Mouse (Mus musculus): ENCODE results near the gene Gsto2. TPM values are rescaled to one million over a fixed set of nuclear protein-coding genes. Genes with fewer than 3 reads are reported as not detected.
A peak's percentile ranks its signal among the peaks of the same experiment; 100 is the strongest.

The Gsto2 gene
- 0.40 and 1.3 TPM in 2 replicates for total RNA-seq (2014; rRNA removed)
- polyA plus RNA-seq (2012; rRNA removed) = 0.32 TPM in 2 replicates

DNA sequence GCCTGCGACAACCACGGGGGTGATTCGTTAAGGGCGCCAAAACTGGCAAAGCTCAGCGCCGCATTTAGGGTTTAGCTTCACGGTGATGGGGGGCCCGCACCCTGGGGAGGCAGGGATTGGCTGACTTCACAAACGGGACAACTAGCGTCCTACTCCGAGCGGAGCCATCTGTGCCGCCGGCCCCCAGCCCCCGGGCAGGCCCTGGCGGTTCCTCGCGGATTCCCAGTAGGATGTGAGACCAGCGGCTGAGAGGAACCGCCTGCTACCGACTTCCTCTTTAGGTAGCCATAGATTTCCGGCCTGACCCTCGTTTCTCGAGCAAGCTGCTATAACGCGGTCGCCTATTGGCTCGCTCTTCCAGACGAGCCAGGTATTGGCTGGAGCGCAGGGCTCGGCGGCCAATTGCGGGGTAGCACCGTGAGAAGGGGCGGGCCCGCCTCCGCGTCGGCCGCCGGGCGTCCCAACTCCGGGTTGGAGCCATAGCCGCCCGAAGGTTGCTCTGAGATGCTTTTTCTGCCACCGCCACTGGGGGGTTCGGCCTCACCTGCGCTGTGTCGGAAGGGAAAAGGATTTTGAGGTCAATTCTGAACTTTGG is at the start of gene Gsto2:
Gsto2 (plus strand) TSS at position 182 of the 595 bp plus-strand sequence.
- WGBS = under 1% methylated on average over 49 of the region's 49 CpGs
- Histone ChIP-seq H3K9ac (ENCODE audit: low read depth, low read length) (peak within 1 kb of the TSS; percentile 59), H3K27me3 (ENCODE audit: control insufficient read depth, insufficient read depth, low read length) (no peaks in the 10 kb centered on the region), H3K27ac (replicated peaks; ENCODE audit: insufficient read depth, low read depth, low read length) (peak within 1 kb of the TSS; percentile 15), H3K36me3 (ENCODE audit: control insufficient read depth, insufficient read depth, low read length) (peaks cover 17% of the 10 kb centered on the region; the same call in 1 of the 2 replicates), H3K4me1 (ENCODE audit: control insufficient read depth, insufficient read depth, low read length) (no peaks in the 10 kb centered on the region), H3K79me2 (ENCODE audit: control insufficient read depth, insufficient read depth, low read length) (no peaks in the 10 kb centered on the region), H3K4me3 (ENCODE audit: insufficient read depth, low read depth, low read length) (peak within 1 kb of the TSS; percentile 70)
- peak; percentile 65 for TF ChIP-seq CTCF (IDR thresholded peaks at IDR 0.05; ENCODE audit: low read depth, low read length)
- peak; percentile 53; the same call in 1 of the 2 replicates for TF ChIP-seq POLR2A (IDR thresholded peaks at IDR 0.05; ENCODE audit: extremely low read depth, insufficient read depth, low read length)
- peak; percentile 84 for DNase-seq (ENCODE audit: extremely low read depth, low read depth, low spot score)

DNA sequence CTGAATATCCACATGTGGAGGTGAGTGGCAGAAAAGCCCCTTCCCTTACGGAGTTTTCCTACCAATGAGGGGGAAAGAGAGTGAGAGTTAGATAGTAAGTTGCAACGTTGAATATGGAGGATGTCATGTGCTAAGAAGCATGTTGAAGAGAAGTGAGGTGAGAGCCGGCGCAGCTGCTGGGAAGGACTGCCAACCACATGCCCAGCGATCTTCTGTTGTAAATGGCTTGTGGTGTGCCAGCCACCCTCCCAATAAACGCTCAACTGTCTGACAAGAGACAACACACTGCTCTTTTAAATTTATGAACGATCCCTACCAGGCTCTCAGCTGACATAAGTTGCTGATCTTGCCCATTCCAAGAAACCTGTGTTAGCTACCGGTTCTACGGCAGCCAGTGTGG is 47.6 kb upstream of the Gsto2 start:
- Histone ChIP-seq H3K27ac (replicated peaks; ENCODE audit: insufficient read depth, low read depth, low read length) (no peak overlapping the region), H3K9ac (ENCODE audit: low read depth, low read length) (no peak overlapping the region), H3K4me3 (ENCODE audit: insufficient read depth, low read depth, low read length) (no peak overlapping the region), H3K27me3 (ENCODE audit: control insufficient read depth, insufficient read depth, low read length) (peaks cover 4% of the 10 kb centered on the region; the same call in 1 of the 2 replicates), H3K4me1 (ENCODE audit: control insufficient read depth, insufficient read depth, low read length) (no peaks in the 10 kb centered on the region), H3K36me3 (ENCODE audit: control insufficient read depth, insufficient read depth, low read length) (no peaks in the 10 kb centered on the region), H3K79me2 (ENCODE audit: control insufficient read depth, insufficient read depth, low read length) (no peaks in the 10 kb centered on the region)
- no peak for DNase-seq (ENCODE audit: extremely low read depth, low read depth, low spot score)
- WGBS = 85% methylated on average over 9 of the region's 9 CpGs
- TF ChIP-seq CTCF (IDR thresholded peaks at IDR 0.05; ENCODE audit: low read depth, low read length) = no peak

DNA sequence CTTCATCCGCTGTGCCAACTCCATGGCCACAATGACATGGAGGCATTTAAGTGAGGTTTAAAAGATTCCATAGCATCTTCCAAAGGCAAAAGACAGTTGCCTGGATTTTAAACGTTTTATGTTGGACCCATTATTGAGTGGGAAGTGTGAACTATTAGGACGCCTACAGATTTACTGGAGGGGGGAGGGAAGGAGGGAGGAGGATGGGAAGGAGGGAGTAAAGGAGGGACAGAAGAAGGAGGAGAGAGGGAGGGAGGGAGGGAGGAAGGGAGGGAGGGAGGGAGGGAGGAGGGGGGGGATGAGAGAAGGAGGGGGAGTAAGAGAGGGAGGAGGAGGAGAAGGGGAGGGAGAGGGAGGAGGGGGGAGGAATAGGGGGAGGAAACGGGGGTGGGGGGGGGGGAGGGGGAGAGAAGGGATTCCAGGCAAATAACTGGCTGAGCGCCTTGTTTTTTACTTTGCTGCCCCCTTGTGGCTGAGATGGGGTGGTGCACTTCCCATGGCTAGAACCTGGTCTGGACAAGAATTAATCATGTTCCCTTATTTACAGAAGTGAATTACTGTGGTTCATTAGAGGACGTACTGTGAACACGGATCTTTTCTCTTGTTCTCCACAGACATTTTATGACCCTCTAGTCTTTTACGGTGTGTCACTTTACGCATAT is 44.4 kb upstream of the Gsto2 start:
- Histone ChIP-seq H3K36me3 (ENCODE audit: control insufficient read depth, insufficient read depth, low read length) (no peaks in the 10 kb centered on the region), H3K4me1 (ENCODE audit: control insufficient read depth, insufficient read depth, low read length) (no peaks in the 10 kb centered on the region), H3K79me2 (ENCODE audit: control insufficient read depth, insufficient read depth, low read length) (no peaks in the 10 kb centered on the region), H3K27me3 (ENCODE audit: control insufficient read depth, insufficient read depth, low read length) (peaks cover 4% of the 10 kb centered on the region; the same call in 1 of the 2 replicates), H3K4me3 (ENCODE audit: insufficient read depth, low read depth, low read length) (no peak overlapping the region), H3K27ac (replicated peaks; ENCODE audit: insufficient read depth, low read depth, low read length) (no peak overlapping the region), H3K9ac (ENCODE audit: low read depth, low read length) (no peak overlapping the region)
- 20% methylated on average over 8 of the region's 9 CpGs for WGBS
- DNase-seq (ENCODE audit: extremely low read depth, low read depth, low spot score) = peak; percentile 35
- TF ChIP-seq CTCF (IDR thresholded peaks at IDR 0.05; ENCODE audit: low read depth, low read length) (peak; percentile 74; the same call in 1 of the 2 replicates), POLR2A (IDR thresholded peaks at IDR 0.05; ENCODE audit: extremely low read depth, insufficient read depth, low read length) (no peak)

DNA sequence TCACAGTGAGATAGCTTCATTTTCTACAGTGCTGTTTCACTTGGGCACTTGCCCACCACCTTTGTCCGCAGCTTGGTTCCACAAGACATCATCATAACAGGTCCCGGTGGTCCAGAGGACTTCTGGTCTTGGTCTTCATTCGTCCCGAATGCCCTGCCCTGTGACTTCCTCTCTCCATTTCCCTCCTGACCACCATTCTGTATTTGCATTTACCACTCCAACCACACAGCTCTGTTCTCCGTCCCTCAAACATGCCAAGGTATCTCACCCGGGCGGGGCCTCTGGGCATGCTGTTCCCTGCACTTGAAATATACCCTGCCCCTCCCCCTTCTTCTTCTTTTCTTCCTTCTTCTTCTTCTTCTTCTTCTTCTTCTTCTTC is 43.9 kb upstream of the Gsto2 start:
- Histone ChIP-seq H3K4me1 (ENCODE audit: control insufficient read depth, insufficient read depth, low read length) (no peaks in the 10 kb centered on the region), H3K79me2 (ENCODE audit: control insufficient read depth, insufficient read depth, low read length) (no peaks in the 10 kb centered on the region), H3K27ac (replicated peaks; ENCODE audit: insufficient read depth, low read depth, low read length) (no peak overlapping the region), H3K9ac (ENCODE audit: low read depth, low read length) (no peak overlapping the region), H3K36me3 (ENCODE audit: control insufficient read depth, insufficient read depth, low read length) (no peaks in the 10 kb centered on the region), H3K27me3 (ENCODE audit: control insufficient read depth, insufficient read depth, low read length) (peaks cover 4% of the 10 kb centered on the region; the same call in 1 of the 2 replicates), H3K4me3 (ENCODE audit: insufficient read depth, low read depth, low read length) (no peak overlapping the region)
- no peak for DNase-seq (ENCODE audit: extremely low read depth, low read depth, low spot score)
- TF ChIP-seq CTCF (IDR thresholded peaks at IDR 0.05; ENCODE audit: low read depth, low read length) (no peak), POLR2A (IDR thresholded peaks at IDR 0.05; ENCODE audit: extremely low read depth, insufficient read depth, low read length) (no peak)
- WGBS = 44% methylated on average over 7 of the region's 7 CpGs

DNA sequence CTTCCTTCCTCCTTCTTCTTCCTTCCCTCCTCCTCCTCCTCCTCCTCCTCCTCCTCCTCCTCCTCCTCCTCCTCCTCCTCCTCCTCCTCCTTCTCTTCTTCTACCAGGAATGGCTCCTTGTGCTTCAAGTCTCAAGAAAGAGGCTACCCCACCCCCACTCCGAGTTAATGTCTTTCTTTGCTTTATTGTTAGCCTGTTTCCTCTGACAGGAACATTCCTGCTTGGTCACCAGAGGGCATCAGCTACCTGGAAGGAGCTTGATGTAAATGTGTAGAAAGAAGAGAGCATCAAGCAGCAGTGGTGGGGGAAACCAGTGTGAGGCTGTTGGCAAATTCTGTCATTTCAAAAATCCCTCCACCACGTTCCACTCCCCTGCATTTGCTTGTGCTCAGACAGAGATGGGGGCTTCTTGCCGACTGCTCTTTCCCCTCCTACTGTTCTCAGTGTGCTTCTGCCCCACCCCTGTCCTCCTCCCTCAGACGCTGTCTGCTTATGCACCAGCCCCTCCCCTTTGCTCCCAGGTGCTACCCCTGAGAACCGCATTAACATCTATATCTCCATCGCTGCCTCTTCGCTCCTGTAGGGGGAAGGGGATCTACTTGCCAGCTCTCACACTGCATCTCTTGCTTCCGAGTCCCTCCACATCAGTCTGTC is 43.1 kb upstream of the Gsto2 start:
- H3K4me1 ChIP-seq (ENCODE audit: control insufficient read depth, insufficient read depth, low read length) = no peaks in the 10 kb centered on the region
- DNase-seq (ENCODE audit: extremely low read depth, low read depth, low spot score) = no peak
- H3K36me3 ChIP-seq (ENCODE audit: control insufficient read depth, insufficient read depth, low read length) = no peaks in the 10 kb centered on the region
- no peak overlapping the region for H3K4me3 ChIP-seq (ENCODE audit: insufficient read depth, low read depth, low read length)
- no peak overlapping the region for H3K9ac ChIP-seq (ENCODE audit: low read depth, low read length)
- WGBS = 21% methylated on average over 8 of the region's 8 CpGs
- TF ChIP-seq CTCF (IDR thresholded peaks at IDR 0.05; ENCODE audit: low read depth, low read length) = no peak
- no peak for TF ChIP-seq POLR2A (IDR thresholded peaks at IDR 0.05; ENCODE audit: extremely low read depth, insufficient read depth, low read length)
- H3K27me3 ChIP-seq (ENCODE audit: control insufficient read depth, insufficient read depth, low read length) = peaks cover 4% of the 10 kb centered on the region; the same call in 1 of the 2 replicates
- no peak overlapping the region for H3K27ac ChIP-seq (replicated peaks; ENCODE audit: insufficient read depth, low read depth, low read length)
- no peaks in the 10 kb centered on the region for H3K79me2 ChIP-seq (ENCODE audit: control insufficient read depth, insufficient read depth, low read length)

Data from liver, adult 2 months (tissue).